Mouse (Mus musculus) left cerebral cortex, postnatal 25 days (tissue): ENCODE measurements around the gene Ehmt2. TPM values are rescaled to one million over a fixed set of nuclear protein-coding genes. Genes with fewer than 3 reads are reported as not detected.

Source experiments
- DNase-seq, 2 experiments: peaks; one replicate each; pipeline ENCODE4 v3.0.0; 2022; ENCODE audit warnings: low spot score in 2 of 2, mixed read lengths in 1 of 2
- intact Hi-C: fragments of 180-260 bp; cut with DNase I; formaldehyde crosslinking; loops from one replicate; pipeline ENCODE4 v1.15.1; 2025
- total RNA-seq, 2 experiments: library from RNA; stranded (reverse); gene quantifications; 2 replicates each; pipeline ENCODE4 v1.2.3; 2021

Gene Ehmt2
- 100 to 1,000 TPM; 166 to 167 TPM for total RNA-seq

DNA sequence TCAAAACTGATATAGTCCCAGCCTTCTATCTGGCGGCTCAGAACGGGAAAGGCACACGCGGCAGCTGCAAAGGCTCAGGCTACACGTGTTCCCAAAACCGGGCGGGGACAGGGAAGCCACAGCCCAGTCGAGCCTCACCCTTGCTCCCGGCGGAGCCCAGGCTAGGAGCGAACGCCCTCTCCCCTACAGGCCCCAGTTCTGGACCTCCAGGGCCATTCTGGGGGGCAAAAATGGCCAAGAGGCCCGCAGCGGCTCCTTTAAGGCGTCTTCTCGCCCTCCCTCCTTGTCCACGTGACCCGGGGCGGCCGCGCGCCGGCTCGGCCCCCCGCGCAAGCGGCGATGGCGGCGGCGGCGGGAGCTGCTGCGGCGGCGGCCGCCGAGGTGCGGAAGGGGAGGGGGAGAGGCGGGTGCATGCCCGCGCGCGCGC is at the start of gene Ehmt2, which contains the start of gene C2:
Ehmt2 (plus strand) TSS at position 310 of the 427 bp plus-strand sequence.
C2 (minus strand) TSS at position 106 of the 427 bp plus-strand sequence.
- intact Hi-C loops, result loop anchor here (2.0 to 5.0 kb wide), 3 partner anchors 55 to 781 kb away; partner anchors contain the start of genes Csnk2b, Gpank1 and H2-DMa
- DNase-seq, result peak; percentile 87 to 88

DNA sequence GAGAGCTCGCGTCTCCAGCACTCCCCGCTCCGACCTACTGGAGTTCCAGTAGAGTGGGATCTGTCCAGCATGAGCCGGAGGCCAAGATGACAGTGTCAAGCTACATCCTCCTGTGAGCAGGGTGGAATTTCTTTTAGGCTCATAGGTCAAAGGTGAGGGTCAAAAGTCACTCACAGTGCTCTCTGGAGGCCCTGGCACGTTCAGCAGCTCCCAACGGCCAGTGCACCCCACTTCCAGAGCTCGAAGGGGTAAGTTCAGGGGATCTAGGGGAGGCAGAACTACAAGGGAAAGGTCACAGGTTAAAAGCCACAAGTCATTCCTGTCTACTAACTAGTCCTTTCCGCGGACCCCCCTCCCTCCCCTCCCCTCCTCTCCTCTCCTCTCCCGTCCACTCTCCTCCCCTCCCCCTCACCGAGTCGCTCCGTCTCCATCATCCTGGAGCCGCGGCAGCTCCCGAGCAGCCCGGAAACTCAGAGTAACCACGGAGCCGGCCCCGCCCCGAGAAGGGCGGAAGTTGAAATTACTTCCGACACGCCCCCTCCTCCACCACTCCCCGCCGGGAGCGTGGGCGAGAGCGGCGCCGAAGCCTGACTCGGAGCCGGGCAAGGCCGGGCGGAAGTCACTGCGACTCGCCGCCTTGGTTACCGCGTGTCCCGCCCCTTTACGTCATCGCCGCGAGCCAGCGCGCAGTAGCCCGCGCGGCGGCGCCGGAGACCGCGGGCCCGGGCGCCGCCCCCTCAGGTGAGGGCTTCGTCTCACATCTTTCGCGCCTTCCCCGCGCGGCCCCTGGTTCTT is 48.4 kb upstream of the Ehmt2 start, which contains the start of the genes Skiv2l and Nelfe:
Skiv2l (minus strand) TSS at position 489 of the 795 bp plus-strand sequence.
Nelfe (plus strand) TSS at position 670 of the 795 bp plus-strand sequence.
- intact Hi-C loops, result loop anchor here (1.0 to 5.0 kb wide), 3 partner anchors 14 to 132 kb away; partner anchors contain the start of genes Lsm2 and Stk19
- DNase-seq, result peak; percentile 98

DNA sequence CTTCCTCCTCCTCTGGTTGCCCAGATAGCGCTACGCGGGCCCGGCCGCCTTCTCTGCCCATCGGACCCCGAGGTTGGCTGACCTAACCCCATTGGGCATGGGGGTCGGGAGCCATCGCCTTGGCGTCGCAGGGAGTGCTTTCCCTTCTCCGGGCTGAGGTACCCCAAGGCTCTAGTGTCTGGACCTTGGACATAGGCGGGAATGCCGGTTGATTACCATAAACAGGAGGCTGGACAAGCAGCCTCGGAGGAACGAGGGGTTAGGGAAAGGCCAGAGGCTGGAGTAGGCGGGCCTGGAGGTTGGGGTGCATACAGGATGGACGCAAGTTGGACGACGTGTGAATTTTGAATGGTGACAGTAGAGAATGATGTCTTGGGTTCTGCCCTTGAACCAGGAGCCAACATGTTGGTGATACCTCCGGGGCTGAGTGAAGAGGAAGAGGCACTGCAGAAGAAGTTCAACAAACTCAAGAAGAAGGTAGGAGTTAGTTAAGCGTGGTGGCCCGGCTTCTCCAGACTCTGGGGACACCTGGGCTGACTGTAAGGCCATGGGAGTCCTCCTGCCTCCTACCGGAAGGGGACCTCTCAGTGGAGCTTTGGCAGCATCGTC is 47.6 kb upstream of the Ehmt2 start:
- no peak for DNase-seq
- intact Hi-C loops, result loop anchor here (1.0 to 5.0 kb wide), 3 partner anchors 14 to 132 kb away; partner anchors contain the start of genes Lsm2 and Stk19

DNA sequence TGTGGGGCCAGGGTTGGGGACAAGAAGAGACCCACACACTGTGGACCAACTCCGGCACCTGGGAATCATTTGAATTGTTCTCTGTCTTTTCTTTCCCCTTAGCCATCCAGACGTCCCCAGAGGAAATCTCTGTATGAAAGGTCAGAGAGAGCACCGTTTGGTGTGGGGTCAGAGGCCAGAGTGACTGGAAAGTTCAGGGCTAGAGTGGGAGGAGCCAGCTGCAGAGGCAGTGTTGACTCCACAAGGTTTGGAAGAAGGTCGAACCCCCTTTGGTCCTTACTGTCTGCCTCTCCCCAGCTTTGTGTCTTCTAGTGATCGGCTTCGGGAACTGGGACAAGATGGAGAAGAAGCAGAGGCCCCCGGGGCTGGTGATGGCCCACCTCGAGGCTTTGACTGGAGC is 44.8 kb upstream of the Ehmt2 start:
- DNase-seq, result no peak
- intact Hi-C loops, result loop anchor here (5.0 kb wide), 2 partner anchors 39 to 129 kb away; partner anchors contain the start of gene Lsm2

DNA sequence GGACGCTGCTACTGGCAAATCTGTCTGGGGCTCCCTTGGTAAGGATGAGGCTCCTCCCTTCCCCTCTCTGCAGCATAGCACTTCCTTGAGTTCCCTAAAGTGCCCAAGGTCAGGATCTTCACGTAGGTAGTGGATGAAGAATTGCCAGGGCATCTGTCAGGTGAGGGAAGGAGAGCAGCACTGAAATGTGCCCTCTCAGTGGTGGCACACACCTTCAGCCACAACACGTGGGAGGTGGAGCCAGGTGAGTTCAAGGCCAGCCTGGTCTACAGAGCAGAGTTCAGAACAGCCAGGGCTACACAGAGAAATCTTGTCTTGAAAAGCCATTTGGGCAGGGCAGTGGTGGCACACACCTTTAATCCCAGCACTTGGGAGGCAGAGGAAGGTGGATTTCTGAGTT is 43.5 kb upstream of the Ehmt2 start:
- intact Hi-C loops, result loop anchor here (1.0 to 5.0 kb wide), 3 partner anchors 38 to 128 kb away; partner anchors contain the start of gene Lsm2

DNA sequence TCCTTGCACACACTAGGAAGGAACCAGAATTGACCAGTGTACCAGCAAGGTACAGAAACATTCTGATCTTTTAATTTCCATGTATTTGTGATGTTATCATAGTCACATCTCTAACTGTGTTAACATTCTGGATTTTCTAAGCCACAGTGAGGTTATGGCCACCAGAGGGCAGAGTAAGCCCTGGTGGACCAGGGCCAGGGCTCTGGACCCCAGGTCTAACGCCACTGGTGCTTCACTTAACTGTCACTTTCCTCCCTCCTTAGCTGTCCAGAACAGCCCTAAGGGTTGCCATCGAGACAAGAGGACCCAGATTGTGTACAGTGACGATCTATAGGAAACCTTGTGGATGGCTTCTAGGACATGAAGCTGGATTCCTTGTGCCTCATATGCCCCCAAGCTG is 42.4 kb upstream of the Ehmt2 start:
- intact Hi-C loops, result loop anchor here (1.0 to 2.0 kb wide), 2 partner anchors 57 to 91 kb away; no protein-coding TSS in a partner anchor

More for the DNA sequence above, 43.5 kb upstream of the Ehmt2 start:
- DNase-seq, result no peak

DNA sequence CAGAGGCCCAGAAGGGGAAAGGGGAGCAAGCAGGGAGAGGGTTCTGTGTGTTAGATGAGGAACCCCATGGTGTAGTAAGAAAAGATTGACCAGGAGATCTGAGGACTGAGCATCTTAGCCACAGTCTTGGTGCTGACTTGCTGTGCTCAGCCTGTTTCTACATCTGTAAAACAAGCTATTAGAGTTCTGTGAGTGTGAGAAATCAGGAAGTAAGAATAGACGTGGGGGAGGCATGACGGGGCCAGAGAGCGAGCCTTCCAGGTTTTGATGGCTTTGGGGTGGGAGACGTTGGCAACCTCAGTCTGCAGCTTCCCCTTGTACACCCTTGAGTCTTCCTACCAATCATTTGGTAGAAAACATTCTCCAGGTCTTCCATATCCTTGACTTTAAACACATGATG is 39.6 kb upstream of the Ehmt2 start:
- intact Hi-C loops, result no loop called here
- no peak for DNase-seq

More for the DNA sequence above, 42.4 kb upstream of the Ehmt2 start:
- peak in 1 of 2 experiments; percentile 26 for DNase-seq

DNA sequence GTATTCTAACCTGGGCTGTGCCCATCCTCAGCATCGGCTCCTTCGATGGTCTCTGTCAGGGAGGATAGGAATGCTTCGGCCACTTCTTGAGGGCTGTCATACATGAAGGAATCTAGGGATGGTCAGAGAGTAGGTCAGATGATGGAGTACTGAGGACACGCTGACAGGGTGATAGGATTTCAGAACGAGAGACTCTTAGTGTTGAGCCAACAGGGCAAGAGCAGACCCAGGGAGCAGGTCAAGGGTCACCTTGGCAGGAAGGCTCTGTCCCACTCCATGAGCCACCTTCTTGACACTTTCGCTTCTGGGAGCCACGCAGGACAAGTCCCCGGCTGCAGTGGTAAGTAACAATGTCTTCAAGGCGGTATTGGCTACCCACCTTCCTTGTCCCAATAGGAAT is 37.8 kb upstream of the Ehmt2 start:
- intact Hi-C loops, result no loop called here
- DNase-seq, result no peak

DNA sequence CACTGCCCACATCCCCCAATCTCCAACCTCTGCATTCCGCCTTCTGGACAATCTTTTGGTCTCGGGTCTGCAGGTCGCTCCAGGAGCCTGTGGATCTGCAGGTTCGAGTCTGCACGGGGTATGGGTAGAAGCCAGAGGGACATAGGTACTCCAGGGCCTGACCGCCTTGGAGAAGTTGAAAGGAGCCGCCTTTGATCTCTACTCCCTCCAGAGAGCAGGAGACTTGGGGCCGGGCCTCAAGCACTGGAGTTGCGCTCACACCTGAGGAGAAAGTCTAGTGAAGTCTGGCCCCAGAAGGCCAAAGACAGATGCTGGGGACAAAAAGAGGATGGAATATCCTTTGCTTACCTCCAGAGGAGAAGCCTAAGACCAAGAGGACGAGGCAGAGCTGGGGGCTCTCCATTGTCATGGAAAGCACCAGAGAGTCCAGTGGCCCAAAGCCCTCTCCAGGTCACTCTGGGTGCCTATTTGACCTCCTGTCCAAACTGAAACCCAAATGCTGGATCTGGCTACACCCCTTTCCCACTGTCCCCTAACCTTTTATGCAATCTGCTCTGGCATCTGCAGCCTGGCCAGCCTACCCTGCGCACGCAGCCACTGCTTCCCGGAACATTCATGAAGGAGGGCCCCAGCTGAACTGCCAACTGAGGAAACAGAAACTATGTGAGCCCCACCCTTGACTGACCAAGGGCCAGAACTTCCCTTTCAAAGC is 36.4 kb upstream of the Ehmt2 start:
- intact Hi-C loops, result no loop called here
- DNase-seq, result no peak

DNA sequence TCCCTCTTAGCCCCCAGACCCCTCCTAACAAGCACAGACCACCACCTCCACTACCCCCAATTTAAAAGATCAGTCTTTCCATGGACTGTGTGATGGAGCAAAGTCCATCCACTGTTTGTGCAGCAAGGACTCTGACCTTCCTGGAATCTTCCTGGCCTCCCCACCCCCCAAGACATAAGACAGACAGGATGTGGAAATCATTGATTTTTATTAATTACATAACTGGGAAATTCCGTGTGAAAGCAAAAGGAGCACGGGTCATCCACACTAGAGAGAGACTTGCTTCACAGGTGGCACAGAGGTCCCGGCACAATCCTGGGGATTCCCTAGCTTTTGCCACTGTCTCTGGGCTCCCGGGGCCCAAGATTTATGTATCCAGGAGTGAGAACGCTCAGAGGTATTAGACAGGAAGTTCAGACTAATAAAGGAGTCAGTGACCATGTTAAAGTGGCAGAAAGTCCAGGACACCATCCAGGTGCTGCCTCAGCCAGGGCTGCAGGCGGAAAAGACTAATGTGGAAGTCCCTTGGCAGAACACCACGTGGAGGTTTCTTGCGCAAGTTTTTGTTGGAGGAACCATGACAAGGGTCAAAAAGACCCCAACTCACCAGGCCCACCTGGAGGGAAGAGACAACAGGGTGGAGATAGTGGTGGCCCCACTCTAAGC is 35.7 kb upstream of the Ehmt2 start, which contains the start of gene Cfb:
Cfb (minus strand) TSS at position 103 of the 666 bp plus-strand sequence.
- DNase-seq, result no peak
- intact Hi-C loops, result no loop called here

DNA sequence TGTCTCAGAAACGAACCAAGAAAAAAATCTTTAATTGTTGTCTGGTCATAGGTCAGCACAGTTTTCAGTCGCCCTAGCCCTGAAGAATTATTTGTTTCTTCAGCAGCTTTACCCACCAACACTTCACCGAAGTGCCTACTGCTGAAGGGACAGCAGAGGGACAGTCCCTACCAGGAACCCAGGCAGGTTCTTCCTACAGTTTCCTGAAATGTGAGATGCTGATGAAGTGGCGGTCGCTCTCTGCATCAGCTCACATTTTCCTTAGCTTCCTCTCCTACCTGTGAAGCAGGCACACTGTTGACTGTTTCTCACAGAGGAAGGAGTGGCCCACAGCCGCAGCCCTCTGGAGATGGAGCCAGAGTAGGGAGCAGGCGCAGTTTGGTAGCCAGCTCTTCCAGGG is 32.3 kb upstream of the Ehmt2 start:
- intact Hi-C loops, result no loop called here
- DNase-seq, result no peak

DNA sequence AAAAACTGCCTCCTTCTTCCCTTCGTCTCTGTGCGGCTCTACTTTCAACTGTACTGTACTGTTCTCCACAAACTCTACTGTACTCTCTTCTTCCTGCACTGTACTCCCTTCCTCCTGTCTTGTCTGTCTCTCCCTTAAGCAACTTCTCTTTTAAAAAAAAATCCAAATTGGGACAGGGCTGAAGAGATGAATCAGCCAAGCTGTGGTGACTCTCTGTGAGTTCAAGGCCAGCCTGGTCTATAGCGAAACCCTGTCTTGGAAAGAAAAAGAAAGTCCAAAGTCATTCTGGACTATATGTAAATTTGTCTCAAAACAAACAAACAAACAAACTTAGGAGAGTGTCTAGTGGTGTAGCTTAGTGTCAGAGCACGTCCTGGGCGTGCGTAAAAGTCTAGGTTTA is 23.9 kb upstream of the Ehmt2 start:
- intact Hi-C loops, result no loop called here
- no peak for DNase-seq

DNA sequence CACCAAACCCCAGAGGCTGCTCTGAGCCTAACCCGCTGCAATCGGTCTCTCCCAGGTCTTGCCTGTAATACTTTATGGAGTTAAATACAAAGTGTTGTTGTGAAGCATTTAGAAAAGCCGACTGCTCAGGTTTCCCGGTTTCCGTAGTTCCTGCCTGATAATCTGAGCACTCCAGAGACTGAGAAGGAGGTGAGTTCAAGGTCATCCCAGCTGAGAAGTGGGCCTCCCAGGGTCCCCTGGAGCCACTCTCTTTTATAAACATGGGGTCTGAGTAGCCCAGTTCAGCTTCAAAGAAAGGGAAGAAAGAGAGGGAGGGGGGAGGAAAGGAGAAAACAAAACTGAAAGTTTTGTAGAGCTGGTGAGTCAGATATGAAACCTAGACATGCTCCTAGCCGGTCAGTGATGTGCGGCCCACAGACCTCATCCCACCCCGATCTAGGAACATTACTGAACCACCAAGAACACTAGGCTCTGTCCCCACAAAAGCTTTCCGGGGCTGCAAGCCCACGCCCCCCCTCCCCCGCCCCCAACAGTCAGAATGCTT is 18.9 kb upstream of the Ehmt2 start, which contains the start of gene Zbtb12:
Zbtb12 (plus strand) TSS at position 148 of the 544 bp plus-strand sequence.
- intact Hi-C loops, result no loop called here
- no peak for DNase-seq

DNA sequence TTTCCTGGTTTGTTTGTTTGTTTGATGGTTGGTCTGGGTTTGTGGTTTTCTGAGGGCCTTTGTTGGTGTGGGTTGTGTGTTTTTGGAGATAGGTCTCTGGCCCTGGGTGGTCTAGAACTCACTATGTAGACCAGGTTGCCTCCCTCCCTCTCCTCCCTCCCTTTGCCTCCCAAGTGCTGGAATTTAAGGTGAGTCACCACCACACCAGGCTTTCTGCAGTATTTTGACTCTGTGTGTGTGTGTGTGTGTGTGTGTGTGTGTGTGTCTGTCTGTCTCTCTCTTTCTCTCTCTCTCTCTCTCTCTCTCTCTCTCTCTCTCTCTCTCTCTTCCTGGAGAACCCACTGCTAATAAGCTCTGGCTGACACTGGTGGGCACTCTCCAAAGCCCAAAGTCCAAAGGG is 17.1 kb upstream of the Ehmt2 start:
- intact Hi-C loops, result no loop called here
- no peak for DNase-seq

DNA sequence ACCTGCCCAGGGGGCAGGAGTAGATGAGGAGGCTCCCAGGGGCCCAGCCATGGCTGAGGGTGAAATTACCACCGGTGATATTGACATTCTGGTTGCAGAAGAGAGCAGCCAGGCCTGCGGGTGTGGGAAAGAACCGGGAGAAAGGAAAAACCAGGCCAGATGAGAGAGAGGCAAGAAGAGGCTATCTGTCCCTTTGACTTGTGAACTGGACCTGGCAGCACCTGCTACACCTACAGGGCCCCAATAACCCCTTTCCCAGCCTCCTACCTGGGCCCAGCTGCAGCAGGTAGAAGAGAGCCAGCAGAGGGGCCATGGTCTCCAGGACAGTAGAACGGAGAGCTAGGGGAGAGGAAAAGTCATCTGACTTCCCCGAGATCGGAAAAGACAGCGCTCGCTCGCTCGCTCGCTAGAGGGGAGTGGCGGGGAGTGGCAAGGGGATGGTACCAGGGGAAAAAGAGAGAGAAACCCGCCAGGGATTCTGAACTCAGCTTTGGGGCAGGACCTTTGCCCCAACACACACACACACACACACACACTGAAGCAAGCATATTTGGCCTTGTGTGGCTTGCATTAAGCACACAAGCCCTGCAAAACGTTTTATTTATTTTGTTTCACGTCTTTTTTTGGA is 16.5 kb upstream of the Ehmt2 start, which contains the start of gene Gm20547:
Gm20547 (minus strand) TSS at position 360 of the 628 bp plus-strand sequence.
- DNase-seq, result no peak
- intact Hi-C loops, result no loop called here

DNA sequence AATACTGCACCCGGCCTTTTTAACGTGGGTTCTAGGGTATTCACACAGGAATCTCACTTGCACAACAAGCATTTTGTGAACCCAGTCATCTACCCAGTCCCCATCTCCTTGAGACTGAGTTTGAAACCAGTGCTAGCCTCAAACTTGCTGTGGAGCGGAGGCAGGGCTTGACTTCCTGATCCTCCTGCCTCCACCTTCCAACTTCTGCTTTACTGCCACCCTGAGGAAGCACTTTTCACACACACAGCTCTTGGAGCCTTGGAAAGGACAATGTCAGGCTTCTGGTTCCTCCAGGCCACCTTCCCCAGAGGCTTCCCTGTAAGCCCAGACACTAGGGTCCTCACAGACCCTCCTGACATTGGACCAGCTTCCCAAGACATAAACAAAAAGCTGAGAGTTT is 14.9 kb upstream of the Ehmt2 start:
- no peak for DNase-seq
- intact Hi-C loops, result no loop called here

DNA sequence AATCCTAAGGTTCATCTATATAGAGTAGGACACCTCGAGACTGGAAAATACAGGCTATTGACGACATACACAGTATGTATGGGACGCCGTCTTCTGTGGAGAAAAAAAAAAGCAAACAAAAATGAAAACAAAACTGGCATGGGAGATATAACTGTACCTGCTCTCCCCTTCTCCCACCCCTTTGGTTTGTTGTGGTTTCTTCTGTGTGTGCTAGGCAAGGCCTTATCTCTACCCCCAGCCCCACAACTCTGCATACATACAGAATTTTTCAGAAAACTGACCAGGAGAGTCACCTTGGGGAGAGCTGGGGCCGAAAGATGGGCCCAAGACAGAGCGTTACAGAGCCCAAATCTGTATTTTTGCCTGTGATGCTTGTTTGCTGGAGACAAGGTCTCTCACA is 13.6 kb upstream of the Ehmt2 start:
- no peak for DNase-seq
- intact Hi-C loops, result no loop called here

DNA sequence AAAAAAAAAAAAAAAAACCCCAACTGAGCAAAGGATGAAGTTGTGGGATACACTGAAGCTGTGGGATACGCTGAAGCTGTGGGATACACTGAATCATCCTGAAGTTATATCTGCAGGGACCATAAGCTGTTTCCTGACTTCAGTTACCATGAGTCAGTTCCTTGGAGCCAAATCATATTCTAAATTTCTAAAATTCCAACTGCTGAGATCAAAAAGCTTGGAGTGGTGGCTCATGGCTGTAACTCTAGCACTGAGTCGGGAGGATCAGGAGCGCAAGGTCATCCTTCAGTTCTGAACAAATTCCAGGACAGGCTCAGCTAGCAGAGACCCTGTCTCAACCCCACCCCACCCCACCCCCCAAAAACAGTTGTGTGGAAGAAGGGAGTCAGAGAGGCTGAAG is 12.7 kb upstream of the Ehmt2 start:
- no peak for DNase-seq
- intact Hi-C loops, result no loop called here
